Mouse (Mus musculus): ENCODE measurements at regions not wholly inside any gene's neighbourhood (a gene's known extent, or its start where the extent isn't known, plus 50 kb on each side); places are given as distances from the start of the nearest gene placed in this dataset.

- TF ChIP-seq CTCF (IDR thresholded peaks at IDR 0.05; ENCODE audit: low read depth, low read length) (no peak), POLR2A (IDR thresholded peaks at IDR 0.05; ENCODE audit: insufficient read depth, low read length) (no peak), EP300 (IDR thresholded peaks at IDR 0.05; ENCODE audit: insufficient read depth, low read depth, low read length) (no peak)
Measured at GRCm38 (mm10) chr4:131314231-131314630, 370.0 kb downstream of the Matn1 start.

Data from ES-Bruce4 (cell line).